Mouse (Mus musculus): ENCODE results near the gene Gm10663.

- TF ChIP-seq MYOD1 (IDR thresholded peaks at IDR 0.05; ENCODE audit: control insufficient read depth in 1 of 3, insufficient read length in 2 of 3, low read depth in 2 of 3): no peak
- TF ChIP-seq TCF12 (IDR thresholded peaks at IDR 0.05; ENCODE audit: insufficient read depth, poor library complexity, severe bottlenecking): no peak
- no peak for TF ChIP-seq REST (IDR thresholded peaks at IDR 0.05; ENCODE audit: insufficient read depth, insufficient read length)
- TF ChIP-seq POLR2A (IDR thresholded peaks at IDR 0.05; ENCODE audit: insufficient read length, low read depth): no peak
These were observed 43.9 kb upstream of the Gm10663 start for GRCm38 (mm10) chr8:65030735-65031485.

All from myocyte (in vitro differentiated cells).